Mouse (Mus musculus) limb, embryonic 12.5 days (tissue): ENCODE results near the gene Pyroxd1. TPM values are rescaled to one million over a fixed set of nuclear protein-coding genes. Genes with fewer than 3 reads are reported as not detected.

ENCODE experiments used
- ATAC-seq: fragments of 200-750 bp; cut with Nextera tagmentation; 2 replicates; pipeline ENCODE4 v1.8.0; 2017; ENCODE audit warnings: low read depth, moderate TSS enrichment; ENCODE audit not compliant: insufficient number of reproducible peaks, insufficient read depth, low FRiP score, low TSS enrichment
- H3K27ac ChIP-seq: fragments of 300-500 bp; sonication (generic); 2 replicates; pipeline ENCODE4 v1.5.1; 2016; ENCODE audit warnings: mild to moderate bottlenecking, moderate library complexity
- H3K27me3 ChIP-seq: fragments of 300-500 bp; sonication (generic); 2 replicates; pipeline ENCODE4 v1.6.1; 2016; ENCODE audit warnings: mild to moderate bottlenecking, moderate library complexity
- H3K36me3 ChIP-seq: fragments of 300-500 bp; sonication (generic); 2 replicates; pipeline ENCODE4 v1.6.1; 2016; ENCODE audit warnings: mild to moderate bottlenecking, moderate library complexity
- H3K4me1 ChIP-seq: fragments of 300-500 bp; sonication (generic); replicated peaks from 2 replicates; pipeline ENCODE4 v1.6.1; 2016
- H3K4me2 ChIP-seq: fragments of 300-500 bp; sonication (generic); 2 replicates; pipeline ENCODE4 v1.6.1; 2016; ENCODE audit warnings: mild to moderate bottlenecking, moderate library complexity
- H3K4me3 ChIP-seq: fragments of 300-500 bp; sonication (generic); replicated peaks from 2 replicates; pipeline ENCODE4 v1.5.1; 2016; ENCODE audit warnings: mild to moderate bottlenecking
- H3K9ac ChIP-seq: fragments of 300-500 bp; sonication (generic); replicated peaks from 2 replicates; pipeline ENCODE4 v1.6.1; 2016; ENCODE audit warnings: mild to moderate bottlenecking, moderate library complexity
- H3K9me3 ChIP-seq: fragments of 300-500 bp; sonication (generic); 2 replicates; pipeline ENCODE4 v1.6.1; 2016; ENCODE audit warnings: mild to moderate bottlenecking, moderate library complexity
- WGBS: fragments of 180-500 bp; shearing (Covaris S2); methylation state at CpG from one replicate; pipeline ENCODE4 v1.1.7; 2016; 5-methylcytosine and 5-hydroxymethylcytosine counted together
- polyA plus RNA-seq: library from polyadenylated mRNA; unstranded; fragments of >200 nt; fragmentation: Nextera tagmentation; extraction: Ambion mirVana; gene quantifications from 2 replicates; pipeline ENCODE4 v1.2.1, GENCODE M21; 2016

Gene Pyroxd1
- polyA plus RNA-seq: 17.1 and 17.6 TPM in 2 replicates

- Histone ChIP-seq H3K27ac (peak within 1 kb of the TSS; percentile 69; the same call in 1 of the 2 replicates), H3K9ac (peak within 1 kb of the TSS; percentile 55), H3K4me3 (peak within 1 kb of the TSS; percentile 65), H3K27me3 (no peaks in the 10 kb centered on the region), H3K36me3 (peaks cover 9% of the 10 kb centered on the region; the same call in 1 of the 2 replicates), H3K4me2 (peak within 1 kb of the TSS; percentile 58), H3K4me1 (peaks cover 9% of the 10 kb centered on the region; the same call in 1 of the 2 replicates), H3K9me3 (no peaks in the 10 kb centered on the region)
- under 1% methylated on average over 48 of the region's 48 CpGs for WGBS
- peak; percentile 93 for ATAC-seq
Observed at GRCm38 (mm10) chr6:142345440-142346038, at the start of gene Pyroxd1. Pyroxd1 (plus strand) TSS chr6:142345654.

- H3K4me2 ChIP-seq: no peak within 1 kb of the TSS
- H3K27me3 ChIP-seq: no peaks in the 10 kb centered on the region
- no peak within 1 kb of the TSS for H3K27ac ChIP-seq
- H3K36me3 ChIP-seq: no peaks in the 10 kb centered on the region
- H3K4me3 ChIP-seq: no peak within 1 kb of the TSS
- no peak for ATAC-seq
- H3K9ac ChIP-seq: no peak within 1 kb of the TSS
- H3K9me3 ChIP-seq: no peaks in the 10 kb centered on the region
- no peaks in the 10 kb centered on the region for H3K4me1 ChIP-seq
- 57% methylated on average over 4 of the region's 4 CpGs for WGBS
Observed at GRCm38 (mm10) chr6:142298098-142298497, 47.4 kb upstream of the Pyroxd1 start, which contains the start of gene Iapp. Iapp (plus strand) TSS chr6:142298423.

GRCm38 (mm10) chr6:142305076-142305475 lies 40.4 kb upstream of the Pyroxd1 start:
- H3K27me3 ChIP-seq: no peaks in the 10 kb centered on the region
- H3K4me1 ChIP-seq: no peaks in the 10 kb centered on the region
- H3K9ac ChIP-seq: no peak overlapping the region
- H3K4me2 ChIP-seq: no peak overlapping the region
- 0 out of 2 replicates have a peak, but pooled peaks have one; percentile 78 for ATAC-seq
- no peaks in the 10 kb centered on the region for H3K36me3 ChIP-seq
- no peak overlapping the region for H3K4me3 ChIP-seq
- H3K9me3 ChIP-seq: peaks cover 10% of the 10 kb centered on the region
- no peak overlapping the region for H3K27ac ChIP-seq

GRCm38 (mm10) chr6:142314285-142314684 lies 31.2 kb upstream of the Pyroxd1 start:
- no peak overlapping the region for H3K9ac ChIP-seq
- ATAC-seq: no peak
- H3K27me3 ChIP-seq: no peaks in the 10 kb centered on the region
- H3K9me3 ChIP-seq: peaks cover 7% of the 10 kb centered on the region
- no peaks in the 10 kb centered on the region for H3K36me3 ChIP-seq
- H3K4me2 ChIP-seq: no peak overlapping the region
- no peak overlapping the region for H3K4me3 ChIP-seq
- 80% methylated on average over 5 of the region's 5 CpGs for WGBS
- H3K4me1 ChIP-seq: no peaks in the 10 kb centered on the region
- no peak overlapping the region for H3K27ac ChIP-seq

GRCm38 (mm10) chr6:142317106-142317505 lies 28.3 kb upstream of the Pyroxd1 start:
- Histone ChIP-seq H3K36me3 (no peaks in the 10 kb centered on the region), H3K4me1 (no peaks in the 10 kb centered on the region), H3K4me3 (no peak overlapping the region), H3K9ac (no peak overlapping the region), H3K27me3 (no peaks in the 10 kb centered on the region), H3K9me3 (no peaks in the 10 kb centered on the region), H3K4me2 (no peak overlapping the region), H3K27ac (no peak overlapping the region)
- ATAC-seq: no peak

GRCm38 (mm10) chr6:142322881-142323280 lies 22.6 kb upstream of the Pyroxd1 start, which contains the start of gene Slco1a5:
Slco1a5 (minus strand) TSS chr6:142322981.
- no peak within 1 kb of the TSS for H3K9ac ChIP-seq
- 49% methylated on average over 4 of the region's 4 CpGs for WGBS
- H3K36me3 ChIP-seq: no peaks in the 10 kb centered on the region
- H3K4me1 ChIP-seq: no peaks in the 10 kb centered on the region
- no peak for ATAC-seq
- no peak within 1 kb of the TSS for H3K4me2 ChIP-seq
- no peaks in the 10 kb centered on the region for H3K9me3 ChIP-seq
- no peak within 1 kb of the TSS for H3K27ac ChIP-seq
- no peaks in the 10 kb centered on the region for H3K27me3 ChIP-seq
- H3K4me3 ChIP-seq: no peak within 1 kb of the TSS

GRCm38 (mm10) chr6:142326598-142326997 lies 18.9 kb upstream of the Pyroxd1 start:
- Histone ChIP-seq H3K27ac (no peak overlapping the region), H3K36me3 (no peaks in the 10 kb centered on the region), H3K4me2 (no peak overlapping the region), H3K27me3 (no peaks in the 10 kb centered on the region), H3K4me3 (no peak overlapping the region), H3K9me3 (no peaks in the 10 kb centered on the region), H3K4me1 (no peaks in the 10 kb centered on the region), H3K9ac (no peak overlapping the region)
- 61% methylated on average over 3 of the region's 3 CpGs for WGBS
- no peak for ATAC-seq

GRCm38 (mm10) chr6:142329201-142329600 lies 16.3 kb upstream of the Pyroxd1 start:
- 64% methylated on average over 1 of the region's 1 CpGs for WGBS
- H3K9me3 ChIP-seq: no peaks in the 10 kb centered on the region
- no peaks in the 10 kb centered on the region for H3K36me3 ChIP-seq

GRCm38 (mm10) chr6:142338961-142339360 lies 6.5 kb upstream of the Pyroxd1 start:
- Histone ChIP-seq H3K27me3 (no peaks in the 10 kb centered on the region), H3K36me3 (no peaks in the 10 kb centered on the region), H3K4me3 (no peak overlapping the region), H3K27ac (no peak overlapping the region), H3K9ac (no peak overlapping the region), H3K4me2 (no peak overlapping the region), H3K9me3 (no peaks in the 10 kb centered on the region), H3K4me1 (no peaks in the 10 kb centered on the region)
- 70% methylated on average over 2 of the region's 2 CpGs for WGBS
- no peak for ATAC-seq

More at GRCm38 (mm10) chr6:142329201-142329600, 16.3 kb upstream of the Pyroxd1 start:
- no peak overlapping the region for H3K9ac ChIP-seq
- H3K27ac ChIP-seq: no peak overlapping the region
- no peaks in the 10 kb centered on the region for H3K4me1 ChIP-seq
- ATAC-seq: no peak
- H3K27me3 ChIP-seq: no peaks in the 10 kb centered on the region
- H3K4me3 ChIP-seq: no peak overlapping the region
- H3K4me2 ChIP-seq: no peak overlapping the region

GRCm38 (mm10) chr6:142339576-142339975 lies 5.9 kb upstream of the Pyroxd1 start:
- H3K4me3 ChIP-seq: no peak overlapping the region

GRCm38 (mm10) chr6:142343561-142343960 lies 1.9 kb upstream of the Pyroxd1 start:
- no peak for ATAC-seq
- WGBS: 66% methylated on average over 2 of the region's 2 CpGs

More at GRCm38 (mm10) chr6:142339576-142339975, 5.9 kb upstream of the Pyroxd1 start:
- whole genome bisulfite sequencing: 49% methylated on average over 2 of the region's 2 CpGs
- no peaks in the 10 kb centered on the region for H3K36me3 ChIP-seq
- H3K9ac ChIP-seq: no peak overlapping the region
- H3K9me3 ChIP-seq: no peaks in the 10 kb centered on the region
- H3K27ac ChIP-seq: no peak overlapping the region
- H3K4me1 ChIP-seq: no peaks in the 10 kb centered on the region
- ATAC-seq: no peak
- H3K27me3 ChIP-seq: no peaks in the 10 kb centered on the region
- H3K4me2 ChIP-seq: no peak overlapping the region

More at GRCm38 (mm10) chr6:142343561-142343960, 1.9 kb upstream of the Pyroxd1 start:
- H3K27me3 ChIP-seq: no peaks in the 10 kb centered on the region
- no peaks in the 10 kb centered on the region for H3K36me3 ChIP-seq
- H3K27ac ChIP-seq: no peak overlapping the region
- H3K4me1 ChIP-seq: peaks cover 9% of the 10 kb centered on the region; the same call in 1 of the 2 replicates
- H3K4me2 ChIP-seq: no peak overlapping the region
- H3K4me3 ChIP-seq: no peak overlapping the region
- no peak overlapping the region for H3K9ac ChIP-seq
- no peaks in the 10 kb centered on the region for H3K9me3 ChIP-seq
